Mouse (Mus musculus): ENCODE data around the gene Arhgef6. TPM values are rescaled to one million over a fixed set of nuclear protein-coding genes. Genes with fewer than 3 reads are reported as not detected.

Arhgef6 gene
- total RNA-seq, 2 experiments from 2014 or later, result 29.4 to 37.2 TPM

DNA sequence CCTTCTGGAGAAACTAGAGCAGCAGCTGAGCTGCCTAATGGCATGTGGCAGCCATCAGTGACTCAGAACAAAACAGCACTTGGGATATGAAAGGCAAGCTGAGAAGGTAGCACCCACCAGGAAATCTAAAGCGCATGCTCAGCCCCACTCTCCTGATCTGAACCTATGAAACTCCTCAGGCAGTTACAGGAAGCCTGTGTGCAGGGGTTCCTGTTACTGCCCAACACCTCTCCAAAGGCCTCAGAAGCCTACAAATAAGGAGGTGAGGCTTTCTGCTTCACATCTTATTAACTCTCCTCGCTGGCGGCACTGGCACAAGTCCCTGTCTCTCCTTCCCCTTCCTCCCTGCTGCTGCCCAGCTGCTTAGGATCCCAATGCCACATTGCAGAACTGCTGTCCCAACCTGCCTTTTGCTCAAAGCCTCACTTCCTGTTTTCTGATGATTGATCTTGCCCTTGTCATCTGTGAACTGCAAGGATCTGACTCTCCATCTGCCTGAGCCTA is 33.7 kb downstream of the Arhgef6 start:
- DNase-seq (ENCODE audit: extremely low spot score in 1 of 2, low spot score in 1 of 2), result no peak

DNA sequence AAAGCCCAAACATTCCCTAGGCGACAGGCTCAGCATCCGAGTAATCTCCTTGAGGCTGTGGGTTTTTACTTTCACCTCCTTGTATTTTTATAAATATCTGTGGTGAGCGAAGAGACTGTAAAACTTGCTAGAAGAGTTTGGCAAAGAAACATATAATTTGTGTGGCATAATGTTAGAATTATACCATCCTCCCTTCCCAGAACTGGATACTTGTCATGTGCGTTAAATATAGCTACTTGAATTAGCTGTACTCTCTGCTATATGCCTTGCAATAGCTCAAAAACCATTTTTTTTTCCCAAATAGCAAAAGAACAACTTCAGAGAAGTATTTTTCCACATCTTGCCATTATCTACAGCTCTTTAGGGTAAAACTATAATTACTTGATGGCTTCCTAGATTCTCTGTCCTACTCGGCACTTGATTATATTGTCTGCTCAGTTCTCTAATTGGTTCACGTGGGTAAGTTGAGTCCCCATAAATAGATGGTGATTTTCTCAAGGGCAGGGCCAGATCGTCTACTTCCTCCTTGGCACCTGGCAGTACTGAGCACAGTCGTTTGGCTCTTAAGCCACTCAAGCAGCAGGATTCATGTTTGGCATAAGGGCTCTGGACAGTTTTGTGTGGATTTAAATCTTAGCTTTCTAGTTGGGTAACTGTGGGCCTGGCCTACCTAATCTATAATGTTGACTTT is 35.2 kb downstream of the Arhgef6 start:
- DNase-seq (ENCODE audit: extremely low spot score in 1 of 2, low spot score in 1 of 2), result no peak

DNA sequence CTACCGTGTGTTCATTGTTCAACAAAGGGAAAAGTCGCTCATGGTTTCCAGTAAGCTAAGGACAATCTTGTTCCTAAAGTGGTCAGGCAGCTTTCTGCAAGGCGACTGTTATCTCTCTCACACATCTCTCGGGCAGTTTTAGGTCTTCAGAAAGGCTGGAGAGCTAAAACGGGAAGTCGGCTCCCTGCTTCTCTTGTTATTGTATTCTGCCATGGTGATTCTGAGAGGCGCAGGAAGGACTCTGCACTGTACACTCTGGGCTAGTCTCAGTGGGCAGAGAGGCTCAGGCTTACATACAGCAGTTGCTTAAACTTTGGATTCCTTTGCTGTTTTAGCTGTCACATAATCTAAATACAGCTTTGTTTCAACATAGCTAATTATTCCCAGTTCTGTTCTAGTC is 39.6 kb downstream of the Arhgef6 start:
- DNase-seq (ENCODE audit: extremely low spot score in 1 of 2, low spot score in 1 of 2), result no peak

DNA sequence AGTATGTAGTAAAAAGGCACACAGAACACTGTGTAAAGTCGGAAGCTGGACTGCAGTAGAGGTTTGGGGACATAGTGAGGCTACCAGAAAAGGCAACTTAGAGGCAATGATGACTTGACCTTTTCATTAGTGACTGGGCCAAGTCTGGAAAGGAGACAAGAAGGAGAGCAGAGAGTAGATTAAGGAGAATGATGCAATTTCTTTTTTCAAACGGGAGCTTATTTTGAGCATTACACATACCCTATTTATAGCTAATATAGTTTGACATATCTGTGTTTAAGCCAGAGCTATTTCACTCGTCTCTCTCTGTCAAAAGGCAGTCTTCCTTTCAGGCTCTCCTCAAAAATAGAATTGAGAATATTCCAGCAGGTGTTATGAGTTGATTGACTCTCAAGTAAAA is 50.1 kb downstream of the Arhgef6 start:
- DNase-seq (ENCODE audit: extremely low spot score in 1 of 2, low spot score in 1 of 2), result no peak

DNA sequence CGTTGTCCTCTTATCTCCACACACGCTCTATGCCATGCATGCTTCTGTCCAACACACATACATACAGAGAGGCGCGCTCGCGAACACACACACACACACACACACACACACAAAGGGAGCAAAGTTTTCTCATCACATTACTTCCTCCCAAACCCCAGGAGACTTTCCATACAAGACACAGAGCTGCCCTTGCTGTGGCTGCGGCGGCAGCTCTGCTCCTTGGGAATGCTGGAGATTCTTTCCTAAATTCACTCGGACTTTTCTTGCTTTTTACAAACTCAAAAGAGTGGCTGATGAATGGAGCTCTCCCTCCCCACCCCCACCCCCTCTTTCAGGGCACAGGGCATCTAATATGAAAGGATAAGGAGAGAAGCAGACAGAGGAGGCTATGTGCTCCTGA is 52.2 kb downstream of the Arhgef6 start:
- no peak for DNase-seq (ENCODE audit: extremely low spot score in 1 of 2, low spot score in 1 of 2)

DNA sequence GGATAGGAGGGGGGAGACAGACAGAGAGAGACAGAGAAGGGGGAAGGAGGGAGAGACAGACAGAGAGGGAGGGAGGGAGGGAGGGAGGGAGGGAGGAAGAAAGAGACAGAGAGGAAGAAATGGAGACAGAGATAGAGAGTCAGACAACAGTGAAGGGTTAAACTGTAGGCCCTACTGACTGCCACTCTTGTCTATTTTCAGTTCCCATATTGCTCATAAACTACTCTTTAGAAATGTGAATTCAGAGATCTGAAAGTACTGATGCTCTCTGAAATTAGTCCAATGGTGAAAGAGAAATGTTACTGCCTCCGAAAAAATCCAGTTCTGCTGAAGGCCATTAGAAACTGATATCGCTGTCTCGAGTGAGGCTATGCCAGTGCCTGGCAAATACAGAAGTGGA is 56.3 kb downstream of the Arhgef6 start:
- DNase-seq (ENCODE audit: extremely low spot score in 1 of 2, low spot score in 1 of 2), result no peak

DNA sequence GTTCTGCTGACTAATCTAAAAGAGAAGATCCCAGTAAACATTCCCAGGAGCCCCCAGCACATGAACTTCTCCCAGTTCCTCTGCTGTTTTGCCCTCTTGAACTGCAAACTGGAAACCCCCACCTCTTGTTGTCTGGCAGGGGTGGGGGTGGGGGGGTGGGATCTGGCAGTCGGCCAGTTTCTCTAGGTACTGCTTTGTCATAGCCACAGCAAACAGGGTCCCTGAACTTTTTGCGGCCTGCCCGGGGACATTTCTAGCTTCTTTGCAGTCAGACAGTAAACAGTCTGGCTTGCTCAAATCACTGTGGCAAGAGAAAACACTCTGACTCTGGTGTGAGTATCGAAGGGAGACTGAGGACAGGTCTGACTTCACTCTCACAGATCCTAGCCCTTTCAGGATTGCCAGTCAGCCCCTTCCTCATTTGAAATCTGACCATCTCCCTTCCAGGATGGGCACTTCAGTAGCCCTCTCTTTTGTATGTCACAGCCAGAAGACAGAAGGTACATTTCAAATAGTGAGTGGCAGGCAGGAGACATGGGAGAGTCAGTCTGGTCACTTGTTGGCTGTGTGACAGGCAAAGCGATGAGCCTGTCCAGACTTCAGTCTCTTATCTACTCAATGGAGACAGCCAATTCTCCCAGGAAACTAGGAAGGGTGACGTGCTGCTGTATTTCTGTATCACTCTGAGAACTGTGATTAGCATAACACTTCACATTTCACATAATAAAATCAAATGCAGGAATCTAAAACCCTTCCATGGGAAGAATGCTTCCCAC is 60.8 kb downstream of the Arhgef6 start:
- DNase-seq (ENCODE audit: extremely low spot score in 1 of 2, low spot score in 1 of 2), result no peak

DNA sequence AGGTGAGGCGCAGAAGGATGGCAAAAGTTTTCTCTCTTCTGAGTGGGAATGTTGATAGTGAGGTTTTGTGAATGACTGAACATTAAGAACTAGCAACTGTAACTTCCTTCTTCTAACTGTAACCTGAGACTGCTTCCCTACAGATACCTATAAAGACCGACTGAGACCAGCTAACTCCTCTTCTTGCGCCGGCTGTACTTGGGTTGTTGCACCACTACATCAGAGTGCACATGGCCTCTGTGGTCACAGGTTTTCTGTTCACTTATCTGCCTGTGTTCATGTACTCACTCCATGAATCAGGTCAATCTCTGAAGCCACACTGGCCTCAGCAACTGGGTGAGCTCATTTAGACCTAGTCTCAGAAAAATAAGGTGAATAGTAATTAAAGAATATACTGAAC is 75.0 kb downstream of the Arhgef6 start:
- DNase-seq (ENCODE audit: extremely low spot score in 1 of 2, low spot score in 1 of 2), result no peak

DNA sequence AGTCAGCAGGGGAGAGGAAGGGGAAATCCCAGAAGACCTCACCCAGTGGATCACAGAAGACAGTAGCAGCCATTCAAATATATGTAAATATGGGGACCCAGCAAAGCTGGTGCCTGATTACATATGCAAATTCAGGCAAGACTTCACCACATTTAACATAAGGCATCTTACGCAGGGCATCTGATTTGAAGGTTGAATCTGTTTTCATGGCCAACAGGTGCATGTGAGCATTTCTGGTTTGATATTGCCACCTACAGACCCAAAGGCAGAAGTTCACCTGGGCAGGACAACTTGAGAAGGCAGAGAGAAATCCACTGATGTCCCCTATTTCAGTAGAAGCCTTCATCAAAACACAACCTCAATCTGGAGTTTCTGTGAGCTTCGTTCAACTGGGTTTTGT is 77.8 kb downstream of the Arhgef6 start:
- DNase-seq (ENCODE audit: extremely low spot score in 1 of 2, low spot score in 1 of 2), result no peak

DNA sequence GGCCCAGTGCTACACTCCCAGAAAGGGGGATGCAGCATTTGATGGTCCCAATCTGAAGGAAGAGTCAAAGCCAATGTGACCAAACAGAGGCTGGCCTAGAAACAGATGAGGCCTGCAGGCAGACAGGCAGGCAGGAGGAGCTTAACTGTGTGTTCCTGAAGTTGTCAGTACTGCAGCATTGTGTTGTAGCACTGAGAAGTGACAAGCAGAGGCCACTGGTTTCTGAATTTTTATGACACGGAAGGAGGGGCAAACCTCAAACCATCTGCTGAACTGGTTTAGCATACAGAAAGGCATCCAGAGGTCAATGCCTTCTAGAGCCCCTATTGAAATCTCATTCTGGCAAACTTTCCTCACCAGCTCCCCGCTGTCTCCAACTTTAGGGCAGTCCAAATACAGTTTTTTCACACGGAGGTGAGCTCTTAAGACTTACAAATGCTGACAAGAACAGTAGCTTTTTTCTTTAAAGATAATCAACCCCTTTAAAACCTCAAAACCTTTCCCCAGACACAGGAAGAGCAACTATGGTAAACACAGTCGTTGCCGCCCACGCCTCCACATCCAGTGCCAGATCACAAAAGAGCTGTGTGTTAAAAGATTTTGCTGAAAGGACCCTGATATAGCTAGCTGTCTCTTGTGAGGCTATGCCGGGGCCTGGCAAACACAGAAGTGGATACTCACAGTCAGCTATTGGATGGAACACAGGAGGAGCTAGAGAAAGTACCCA is 85.0 kb downstream of the Arhgef6 start:
- DNase-seq (ENCODE audit: extremely low spot score in 1 of 2, low spot score in 1 of 2), result no peak

DNA sequence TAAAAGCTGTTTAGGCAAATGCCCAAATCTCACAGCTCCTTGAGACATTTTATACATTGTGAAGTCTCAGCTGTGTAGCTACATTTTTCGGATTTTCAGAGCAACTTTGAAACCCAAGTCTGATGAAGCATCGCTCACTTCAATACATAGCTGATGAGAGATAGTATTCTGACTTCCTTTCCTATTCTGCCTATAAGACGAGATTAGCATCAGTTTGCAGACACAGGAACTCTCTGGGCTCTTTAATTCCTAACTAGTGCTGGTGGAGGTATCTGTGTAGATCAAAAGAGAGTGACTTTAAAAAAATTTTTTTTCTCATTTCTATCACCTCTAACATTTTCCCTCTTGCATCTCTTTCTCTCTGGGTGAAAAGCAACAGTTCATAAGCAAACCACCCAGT is 100.0 kb downstream of the Arhgef6 start:
- no peak for DNase-seq (ENCODE audit: extremely low spot score in 1 of 2, low spot score in 1 of 2)

DNA sequence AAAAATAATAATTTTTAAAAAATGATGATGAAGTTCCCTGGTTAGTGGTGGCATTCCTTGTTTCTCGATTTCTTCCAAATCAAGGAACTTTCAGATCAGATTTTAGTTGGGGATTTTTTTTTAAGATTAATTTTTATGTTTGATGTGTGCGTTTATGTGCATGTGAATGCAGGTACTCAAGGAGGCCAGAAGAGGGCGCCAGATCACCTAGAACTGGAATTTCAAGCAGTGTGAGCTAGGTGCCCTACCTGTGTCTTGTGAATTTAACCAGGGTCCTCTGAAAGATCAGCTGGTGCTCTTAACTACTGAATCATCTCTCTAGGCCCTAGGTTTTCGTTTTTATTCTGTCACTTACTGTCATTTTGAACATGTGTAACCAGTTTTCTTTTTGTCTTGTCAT is 102.5 kb downstream of the Arhgef6 start:
- no peak for DNase-seq (ENCODE audit: extremely low spot score in 1 of 2, low spot score in 1 of 2)

DNA sequence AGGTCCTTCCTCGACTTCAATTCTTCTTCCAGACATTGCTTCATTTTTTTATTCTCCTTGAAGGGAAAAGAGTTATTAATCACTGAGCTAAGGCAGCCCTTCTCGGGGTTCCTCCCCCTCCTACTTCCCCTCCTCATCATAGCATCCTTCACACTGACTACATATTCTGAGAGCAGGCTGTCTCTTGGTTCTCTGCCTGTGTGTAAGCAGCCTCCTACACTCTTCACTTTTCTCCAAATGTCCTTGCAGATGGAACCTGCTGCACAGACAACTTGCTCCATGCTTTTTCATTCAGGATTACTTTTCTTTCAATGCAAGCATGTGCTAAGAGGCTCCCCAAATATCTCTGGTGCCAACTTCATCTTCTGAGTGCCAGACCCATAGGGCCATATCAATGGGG is 104.9 kb downstream of the Arhgef6 start:
- DNase-seq (ENCODE audit: extremely low spot score in 1 of 2, low spot score in 1 of 2), result no peak

DNA sequence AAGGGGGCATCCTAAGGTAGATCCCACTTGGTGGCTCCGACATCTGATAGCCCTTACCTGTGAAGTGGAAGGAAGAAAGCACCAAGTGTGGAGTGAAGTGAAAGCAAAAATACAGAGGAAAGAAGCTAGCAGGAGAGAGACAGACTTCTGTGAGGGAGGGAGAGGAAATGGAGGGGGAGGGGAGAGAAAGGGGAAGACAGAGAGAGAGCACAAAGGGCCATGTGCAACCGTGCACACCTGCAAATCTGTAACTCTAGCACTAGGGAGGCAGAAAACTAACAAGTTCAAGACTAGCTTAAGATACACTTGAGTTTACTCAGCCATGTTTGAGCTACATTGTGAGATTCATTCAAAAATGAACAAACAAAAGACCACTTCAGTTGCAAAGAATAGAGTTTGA is 110.4 kb downstream of the Arhgef6 start:
- no peak for DNase-seq (ENCODE audit: extremely low spot score in 1 of 2, low spot score in 1 of 2)

DNA sequence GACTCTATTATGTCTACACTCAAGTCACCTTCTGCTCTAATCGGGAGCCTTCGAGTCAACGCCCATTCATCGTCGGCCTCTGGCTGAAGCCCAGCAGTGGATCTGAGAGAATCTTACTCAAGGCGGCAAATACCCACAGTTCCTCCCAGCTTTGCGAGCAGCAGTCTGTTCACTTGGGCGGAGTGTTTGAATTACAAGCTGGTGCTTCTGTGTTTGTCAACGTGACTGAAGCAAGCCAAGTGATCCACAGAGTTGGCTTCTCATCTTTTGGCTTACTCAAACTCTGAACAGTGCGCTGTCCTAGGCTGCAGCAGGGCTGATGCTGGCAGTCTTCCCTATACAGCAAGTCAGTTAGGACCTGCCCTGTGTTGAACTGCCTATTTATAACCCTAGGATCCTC is 115.2 kb downstream of the Arhgef6 start:
- DNase-seq (ENCODE audit: extremely low spot score in 1 of 2, low spot score in 1 of 2), result no peak

DNA sequence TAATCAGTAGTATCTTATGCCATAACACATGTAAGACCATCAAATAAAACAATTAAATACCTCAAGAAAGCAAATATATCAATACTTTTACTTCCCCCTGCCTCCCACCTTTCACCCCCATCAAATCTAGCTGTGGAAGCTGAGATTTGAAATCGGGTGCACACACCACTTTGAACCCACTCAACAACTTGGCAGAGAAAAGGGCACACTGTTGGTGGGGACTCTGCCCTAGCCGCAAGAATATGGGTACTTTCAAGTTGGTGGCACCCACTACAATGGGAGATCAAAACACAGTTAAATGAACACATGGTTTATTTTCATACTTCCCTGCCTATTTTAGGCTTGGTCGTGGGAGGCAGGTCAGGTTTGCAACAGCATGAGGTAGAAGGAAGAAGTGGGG is 116.6 kb downstream of the Arhgef6 start:
- no peak for DNase-seq (ENCODE audit: extremely low spot score in 1 of 2, low spot score in 1 of 2)

DNA sequence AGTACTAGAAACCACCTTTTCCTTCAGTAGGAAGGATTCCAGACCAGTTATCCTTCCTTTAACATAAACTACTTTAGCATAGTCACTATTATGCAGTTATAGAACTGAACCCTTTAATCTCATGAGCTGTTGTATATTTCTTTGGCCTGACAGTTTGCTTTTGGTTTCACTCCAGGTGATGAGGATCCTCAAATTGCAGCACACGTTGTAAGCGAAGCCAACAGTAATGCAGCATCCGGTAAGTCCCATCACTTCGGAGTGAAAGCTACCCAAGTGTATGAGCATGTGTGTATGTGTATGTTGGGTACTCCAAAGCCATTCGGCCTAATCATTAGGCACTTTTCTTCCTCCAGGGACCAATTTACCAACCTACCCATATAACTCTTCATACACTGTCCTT is 119.0 kb downstream of the Arhgef6 start:
- DNase-seq (ENCODE audit: extremely low spot score in 1 of 2, low spot score in 1 of 2), result no peak

DNA sequence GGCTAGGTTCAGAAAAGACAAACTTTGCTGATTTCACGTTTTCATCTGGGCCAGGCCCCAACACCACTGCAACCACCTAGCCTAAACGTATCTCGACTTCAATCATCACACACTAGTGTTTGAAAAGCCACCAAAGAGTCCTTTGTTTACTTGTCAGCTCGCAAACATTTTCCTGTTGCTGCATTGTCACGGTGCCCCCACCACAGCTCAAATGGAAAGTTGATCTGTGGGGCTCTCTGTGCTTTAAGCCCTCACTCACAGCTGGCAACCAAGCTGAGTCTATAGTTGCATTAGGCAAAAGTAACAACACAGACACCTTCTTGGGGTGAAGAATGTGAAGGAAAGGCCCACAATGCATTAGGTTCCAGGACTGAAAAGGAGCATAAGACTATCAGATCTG is 122.3 kb downstream of the Arhgef6 start:
- DNase-seq (ENCODE audit: extremely low spot score in 1 of 2, low spot score in 1 of 2), result no peak

DNA sequence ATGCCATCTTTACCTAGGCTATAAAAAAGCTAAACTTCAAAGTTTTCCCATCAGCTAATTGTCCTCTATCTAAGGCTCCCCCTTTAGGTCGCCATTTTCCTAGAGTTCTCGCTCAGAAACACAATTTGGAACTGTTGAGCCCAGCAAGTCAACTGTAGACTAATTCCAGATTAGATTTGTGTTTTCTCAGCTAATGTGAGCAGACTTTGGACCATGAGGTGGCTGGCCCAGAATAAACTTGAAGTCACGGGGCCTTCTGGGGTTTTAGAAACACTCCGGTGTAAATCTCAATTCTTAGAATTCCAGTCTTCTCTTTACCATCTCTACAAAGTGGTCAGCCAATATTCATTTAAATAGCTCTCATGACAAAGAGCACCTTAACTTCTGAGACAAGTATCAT is 123.0 kb downstream of the Arhgef6 start:
- no peak for DNase-seq (ENCODE audit: extremely low spot score in 1 of 2, low spot score in 1 of 2)

DNA sequence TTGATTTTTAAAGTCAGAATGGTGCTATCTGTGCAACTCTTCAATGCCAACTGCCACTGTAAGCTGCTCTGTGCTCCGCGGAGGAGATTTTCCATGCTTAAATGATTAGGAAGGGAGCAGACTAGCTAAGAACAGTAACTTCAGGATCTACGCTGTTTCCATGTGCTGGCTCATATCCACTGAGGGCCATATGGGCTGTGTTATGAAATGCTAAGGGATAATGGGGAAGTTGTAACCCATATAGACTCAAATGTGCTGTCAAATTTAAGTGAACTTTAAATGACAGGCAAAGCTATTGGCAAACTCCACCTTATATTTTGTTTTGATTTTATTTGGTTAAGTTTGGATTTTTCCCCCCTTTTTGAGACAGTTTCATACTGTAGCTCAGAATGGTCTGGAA is 125.7 kb downstream of the Arhgef6 start:
- DNase-seq (ENCODE audit: extremely low spot score in 1 of 2, low spot score in 1 of 2), result no peak

DNA sequence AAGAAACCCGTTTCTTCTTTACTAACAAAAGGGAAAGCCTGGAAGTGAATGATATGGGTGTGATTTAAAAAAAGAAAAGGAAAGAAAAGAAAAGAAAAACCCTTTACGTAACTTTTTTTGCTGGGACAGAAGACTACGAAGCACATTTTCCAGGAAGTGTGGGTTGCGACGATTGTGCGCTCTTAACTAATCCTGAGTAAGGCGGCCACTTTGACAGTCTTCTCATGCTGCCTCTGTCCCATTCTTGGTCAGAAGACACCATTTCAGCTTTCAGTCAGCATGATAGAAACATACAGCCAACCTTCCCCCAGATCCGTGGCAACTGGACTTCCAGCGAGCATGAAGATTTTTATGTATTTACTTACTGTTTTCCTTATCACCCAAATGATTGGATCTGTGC is 126.7 kb downstream of the Arhgef6 start, which contains the start of gene Cd40lg:
TSS of gene Cd40lg (plus strand) at position 268 of the 400 bp plus-strand sequence.
- DNase-seq (ENCODE audit: extremely low spot score in 1 of 2, low spot score in 1 of 2), result no peak

Data from layer of hippocampus, postnatal 25 days (tissue).